Mouse (Mus musculus) cerebellum, adult 2 months (tissue): ENCODE results near the gene Nrbf2.

Experiments used
- CTCF ChIP-seq: fragments of 200-500 bp; IDR thresholded peaks from 2 replicates; pipeline ENCODE4 v1.5.1; 2011; ENCODE audit warnings: low read depth, mild to moderate bottlenecking, control low read depth, low read length, moderate library complexity, borderline replicate concordance; ENCODE audit not compliant: insufficient read depth
- POLR2A ChIP-seq: fragments of 200-500 bp; IDR thresholded peaks from 2 replicates; pipeline ENCODE4 v1.6.1; 2011; ENCODE audit warnings: low read length, control low read depth, borderline replicate concordance; ENCODE audit not compliant: insufficient read depth

DNA sequence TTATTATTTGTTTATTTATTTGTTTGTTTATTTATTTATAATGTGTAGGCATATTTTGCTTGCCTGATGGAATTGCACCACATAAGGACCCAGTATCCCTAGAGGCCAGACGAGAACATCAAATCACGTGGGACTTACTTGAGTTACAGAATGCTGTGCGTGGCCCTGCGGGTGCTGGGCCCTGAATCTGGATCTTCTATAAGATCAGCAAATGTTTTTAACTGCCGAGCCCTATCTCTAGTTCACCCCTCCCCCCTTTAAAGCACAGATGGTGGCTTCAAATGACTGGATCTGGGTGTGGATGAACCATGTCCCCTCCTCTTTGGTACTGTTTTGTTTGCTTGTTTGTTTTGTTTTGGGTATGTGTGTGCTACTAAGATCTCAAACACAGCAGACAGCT, 10.2 kb upstream of the Nrbf2 start:
- TF ChIP-seq POLR2A (no peak), CTCF (no peak)
